Mouse (Mus musculus): ENCODE measurements around the gene Glp2r.

Gene Glp2r

GRCm38 (mm10) chr11:67664261-67664660, 106.7 kb downstream of the Glp2r start:
- no peak for DNase-seq (ENCODE audit: extremely low read depth, low read depth)

GRCm38 (mm10) chr11:67663437-67663836, 107.5 kb downstream of the Glp2r start:
- no peak for DNase-seq (ENCODE audit: extremely low read depth, low read depth)

- DNase-seq (ENCODE audit: extremely low read depth, low read depth): no peak
Observed at GRCm38 (mm10) chr11:67661465-67661864, 109.5 kb downstream of the Glp2r start.

DNA sequence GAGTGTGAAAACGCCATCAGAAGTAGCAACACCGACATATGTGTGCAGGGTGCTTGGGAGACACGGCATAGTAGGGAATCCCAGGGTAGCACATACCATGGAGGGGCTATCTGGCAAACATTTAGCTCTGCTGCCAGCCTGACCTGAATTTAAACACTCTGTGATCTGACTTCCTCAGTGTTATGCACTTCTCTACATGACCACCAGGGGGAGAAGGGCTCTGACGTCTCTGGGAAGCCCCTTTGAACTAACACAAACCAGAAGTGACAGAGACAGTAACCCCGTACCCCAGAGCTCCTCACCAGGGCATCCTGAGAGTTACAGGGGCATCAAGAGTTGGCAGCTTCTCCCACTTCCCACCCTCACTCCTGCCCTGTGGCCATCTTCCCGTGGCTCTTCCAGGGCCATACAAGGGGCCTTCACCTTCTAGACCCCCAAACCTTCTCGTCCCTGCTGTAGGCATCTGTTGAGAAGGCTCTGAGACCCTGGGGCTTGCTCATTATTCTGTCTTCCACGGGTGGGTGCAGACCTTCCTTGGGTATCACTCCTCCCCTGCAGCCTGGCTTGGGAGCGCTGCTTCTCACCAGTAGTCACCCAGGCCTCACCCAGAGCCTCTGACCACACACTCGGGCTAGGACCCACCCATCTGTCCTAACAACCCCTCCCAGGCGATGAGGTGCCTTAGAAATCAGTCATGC, 113.1 kb downstream of the Glp2r start:
- peak; percentile 9 for DNase-seq (ENCODE audit: extremely low read depth, low read depth)

DNA sequence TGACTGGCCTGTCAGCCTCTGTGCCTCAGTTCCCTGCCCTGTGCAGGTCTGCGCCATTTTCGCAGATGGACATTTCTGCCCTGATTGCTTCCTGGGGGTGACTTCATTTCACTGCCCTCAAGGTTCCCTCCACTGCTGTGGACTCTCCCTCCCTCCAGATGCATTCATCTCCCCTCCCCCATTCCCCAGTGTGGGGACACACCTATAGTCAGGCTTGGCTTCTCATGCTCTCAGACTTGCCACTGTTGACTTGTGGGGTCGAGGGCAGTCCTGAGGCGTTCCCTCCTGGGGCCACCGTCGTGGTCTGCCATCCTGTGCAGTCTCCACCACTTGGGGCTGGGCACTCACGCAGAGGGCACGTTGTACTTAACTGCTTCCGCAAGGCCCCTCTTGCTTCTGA, 114.1 kb downstream of the Glp2r start:
- no peak for DNase-seq (ENCODE audit: extremely low read depth, low read depth)

GRCm38 (mm10) chr11:67656366-67656765, 114.6 kb downstream of the Glp2r start:
- no peak for DNase-seq (ENCODE audit: extremely low read depth, low read depth)

GRCm38 (mm10) chr11:67655236-67655959, 115.6 kb downstream of the Glp2r start:
- no peak for DNase-seq (ENCODE audit: extremely low read depth, low read depth)

DNA sequence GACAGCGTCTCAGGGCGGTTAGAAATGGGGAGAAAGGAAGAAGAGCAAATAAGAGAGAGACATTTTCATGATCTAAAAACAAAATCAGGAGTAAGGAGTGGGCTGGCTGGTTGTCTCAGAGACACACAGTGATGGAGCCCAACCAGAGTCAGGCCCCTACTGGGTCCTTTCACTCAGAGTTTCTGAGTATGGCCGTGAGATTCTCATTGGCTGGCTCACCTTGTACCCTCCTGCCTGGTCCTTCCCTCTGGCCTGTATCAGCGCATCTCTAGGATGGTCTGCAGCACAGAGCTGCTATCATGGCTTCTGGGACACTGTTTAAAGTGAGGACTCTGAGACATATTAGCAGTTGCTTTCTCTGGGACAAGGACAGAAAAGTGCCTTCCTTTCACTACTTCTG, 116.4 kb downstream of the Glp2r start:
- DNase-seq (ENCODE audit: extremely low read depth, low read depth): no peak

DNA sequence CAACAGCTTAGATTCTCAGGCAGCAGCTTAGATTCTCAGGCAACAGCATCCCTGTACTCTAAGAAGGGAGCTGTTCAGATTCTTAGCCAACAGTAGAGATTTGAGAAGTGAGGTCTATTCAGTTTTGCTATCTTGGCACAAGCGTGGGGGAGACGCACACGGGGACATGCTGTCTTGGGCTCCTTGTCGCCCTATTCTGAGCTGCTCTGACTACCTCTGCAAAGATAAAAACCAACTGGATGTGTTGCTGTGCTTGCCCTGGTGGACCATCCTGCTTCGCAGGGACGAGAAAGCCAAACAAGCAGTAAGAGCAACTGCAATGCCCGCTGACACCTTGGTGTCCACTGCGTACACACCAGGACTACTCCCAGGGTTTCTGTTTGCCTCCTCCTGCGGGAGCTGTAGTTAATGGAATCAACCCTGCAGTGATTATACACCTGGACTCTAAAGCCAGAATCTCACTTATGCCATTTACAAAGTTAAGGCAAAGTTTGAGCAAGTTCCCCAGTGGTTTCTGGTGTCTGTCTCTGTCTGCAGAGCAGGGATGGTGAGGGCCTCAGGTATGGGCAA, 117.3 kb downstream of the Glp2r start:
- no peak for DNase-seq (ENCODE audit: extremely low read depth, low read depth)

DNA sequence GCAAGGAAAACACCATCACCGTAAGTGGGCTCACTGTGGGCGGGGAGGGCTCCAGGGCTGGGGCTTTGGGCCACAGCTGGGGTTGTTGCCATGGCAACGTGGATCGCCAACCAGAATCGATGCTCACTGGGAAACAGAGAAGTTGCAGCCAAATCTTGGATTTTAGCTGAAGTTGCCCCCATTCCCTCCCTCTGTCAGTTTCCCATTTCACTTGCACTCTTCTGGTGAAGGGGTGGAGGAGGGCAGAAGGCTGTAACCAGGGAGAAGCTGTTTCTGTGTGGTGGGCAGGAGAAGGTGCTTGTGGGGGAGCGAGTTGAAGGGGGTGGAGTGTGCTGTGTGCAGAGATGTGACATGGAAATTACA, 118.1 kb downstream of the Glp2r start:
- DNase-seq (ENCODE audit: extremely low read depth, low read depth): no peak

- no peak for DNase-seq (ENCODE audit: extremely low read depth, low read depth)
Observed at GRCm38 (mm10) chr11:67652194-67652892, 118.6 kb downstream of the Glp2r start.

- DNase-seq (ENCODE audit: extremely low read depth, low read depth): no peak
Observed at GRCm38 (mm10) chr11:67651731-67652130, 119.2 kb downstream of the Glp2r start.

- no peak for DNase-seq (ENCODE audit: extremely low read depth, low read depth)
Observed at GRCm38 (mm10) chr11:67649971-67650707, 120.8 kb downstream of the Glp2r start.

DNA sequence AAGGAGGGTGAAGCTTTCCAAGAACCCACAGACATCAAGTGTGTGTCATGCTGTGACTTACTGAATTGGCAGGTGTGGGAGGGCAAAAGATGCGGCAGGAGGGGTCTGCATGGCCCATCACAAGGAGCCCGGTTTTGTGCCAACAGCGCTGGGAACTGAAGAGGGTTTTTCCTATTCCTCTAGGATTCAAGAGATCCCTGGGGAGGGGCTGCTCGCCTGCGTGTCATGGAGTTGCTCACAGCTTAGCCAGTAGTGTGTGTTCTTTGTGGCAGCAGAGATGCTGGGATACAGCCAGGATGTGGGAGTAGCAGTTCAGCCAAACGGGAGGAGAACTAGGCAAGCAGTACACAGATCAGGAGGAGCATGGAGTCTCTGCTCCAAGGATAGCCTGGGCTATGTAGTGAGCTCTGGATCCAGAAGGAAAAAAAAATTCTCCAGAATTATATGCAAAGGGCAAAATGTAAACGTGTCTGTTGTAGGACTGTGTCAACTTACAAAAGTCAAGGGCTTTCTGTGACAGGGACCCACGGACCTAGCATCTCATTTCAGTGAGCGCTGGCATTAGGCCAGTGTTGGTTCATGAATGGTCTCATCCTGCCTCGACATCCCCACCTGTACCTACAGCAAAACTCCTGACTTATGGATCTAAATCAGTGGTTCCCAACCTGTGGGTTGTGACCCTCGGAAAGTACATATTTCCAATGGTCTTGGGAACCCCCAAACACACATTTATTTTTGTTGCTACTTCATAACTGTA, 122.1 kb downstream of the Glp2r start:
- no peak for DNase-seq (ENCODE audit: extremely low read depth, low read depth)

GRCm38 (mm10) chr11:67647745-67648144, 123.2 kb downstream of the Glp2r start:
- peak; percentile 16 for DNase-seq (ENCODE audit: extremely low read depth, low read depth)

DNA sequence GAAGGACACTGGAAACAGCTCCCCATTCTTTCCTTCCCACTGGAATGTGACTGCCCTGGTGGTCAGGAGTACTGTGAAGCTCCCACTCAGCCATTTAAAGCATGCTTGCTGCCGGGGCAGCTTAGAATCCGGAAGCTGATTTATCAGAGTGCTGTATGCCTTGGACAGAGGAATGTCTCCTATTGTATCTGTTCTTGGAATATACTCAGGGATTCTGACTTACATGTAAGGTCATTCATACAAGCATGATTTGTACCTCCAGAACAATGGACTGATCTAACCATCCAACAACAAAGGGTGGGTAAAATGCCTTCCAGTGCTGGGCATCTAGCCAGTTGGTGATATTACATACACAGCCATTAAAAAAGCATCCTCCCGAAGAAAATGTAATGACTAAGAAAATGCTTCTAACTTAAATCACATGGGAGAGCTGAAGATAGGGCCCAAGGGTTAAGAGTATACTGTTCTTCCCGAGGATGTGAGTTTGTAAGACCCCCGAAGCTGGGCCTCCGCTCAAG, 126.3 kb downstream of the Glp2r start:
- no peak for DNase-seq (ENCODE audit: extremely low read depth, low read depth)

- no peak for DNase-seq (ENCODE audit: extremely low read depth, low read depth)
Observed at GRCm38 (mm10) chr11:67643465-67643864, 127.5 kb downstream of the Glp2r start.

GRCm38 (mm10) chr11:67642835-67643234, 128.1 kb downstream of the Glp2r start:
- no peak for DNase-seq (ENCODE audit: extremely low read depth, low read depth)

GRCm38 (mm10) chr11:67642421-67642820, 128.5 kb downstream of the Glp2r start:
- DNase-seq (ENCODE audit: extremely low read depth, low read depth): no peak

DNA sequence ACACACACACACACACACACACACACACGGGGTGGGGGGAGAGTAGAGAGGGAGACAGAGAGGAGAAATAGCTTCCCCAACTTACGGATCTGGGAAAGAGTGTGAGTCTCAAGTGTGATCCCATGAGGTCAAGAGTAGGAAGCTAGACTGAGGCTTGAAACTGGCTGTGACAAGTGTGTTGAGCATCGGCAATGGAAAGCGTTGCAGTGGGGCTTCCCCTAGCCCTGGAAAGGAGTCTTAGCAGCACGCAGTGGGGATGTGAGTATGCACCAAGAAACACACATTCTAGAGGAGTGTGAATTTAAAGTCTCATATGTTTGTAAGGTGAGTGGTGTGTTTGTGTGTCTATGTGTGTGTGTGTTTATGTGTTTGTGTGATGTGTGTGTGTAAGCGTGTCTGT, 130.7 kb downstream of the Glp2r start:
- no peak for DNase-seq (ENCODE audit: extremely low read depth, low read depth)
